Mouse (Mus musculus): Measurements from ENCODE around the gene Ubald2. TPM values are rescaled to one million over a fixed set of nuclear protein-coding genes. Genes with fewer than 3 reads are reported as not detected.

Ubald2 gene
- total and polyA plus RNA-seq, 2 experiments from 2014 or later: 32.3 to 48.3 TPM

GRCm38 (mm10) chr11:116388841-116389480 lies 44.9 kb upstream of the Ubald2 start:
- 64% methylated on average over 14 of the region's 14 CpGs for WGBS
- Histone ChIP-seq H3K4me2 (ENCODE audit: low read depth, low read length) (peak overlapping the region; percentile 7; the same call in 1 of the 2 replicates), H3K36me3 (replicated peaks; ENCODE audit: control insufficient read depth, insufficient read depth, low read length) (no peaks in the 10 kb centered on the region), H3K4me1 (ENCODE audit: control insufficient read depth, insufficient read depth) (0 out of 2 replicates have a peak, but pooled peaks cover 13% of the 10 kb centered on the region), H3K4me3 (ENCODE audit: low read depth, low read length) (no peak overlapping the region), H3K9ac (replicated peaks; ENCODE audit: low read depth, low read length) (no peak overlapping the region), H3K9me3 (replicated peaks; ENCODE audit: control insufficient read depth, low read length) (no peaks in the 10 kb centered on the region), H3K27me3 (ENCODE audit: control insufficient read depth, insufficient read depth, low read length) (no peaks in the 10 kb centered on the region), H3K27ac (ENCODE audit: low read depth) (peak overlapping the region; percentile 65)
- no peak for DNase-seq (ENCODE audit: low spot score)
- TF ChIP-seq CTCF (IDR thresholded peaks at IDR 0.05; ENCODE audit: low read depth): peak; percentile 18; the same call in 1 of the 2 replicates
- TF ChIP-seq EP300 (IDR thresholded peaks at IDR 0.05; ENCODE audit: low read depth): no peak
- peak; percentile 55 for ATAC-seq (ENCODE audit: insufficient read depth, low read depth)

GRCm38 (mm10) chr11:116394769-116395168 lies 39.1 kb upstream of the Ubald2 start:
- ATAC-seq (ENCODE audit: insufficient read depth, low read depth): no peak
- H3K27ac ChIP-seq (ENCODE audit: low read depth): peak overlapping the region; percentile 5; the same call in 1 of the 2 replicates
- 62% methylated on average over 4 of the region's 4 CpGs for whole genome bisulfite sequencing

GRCm38 (mm10) chr11:116396276-116396933 lies 37.5 kb upstream of the Ubald2 start:
- Histone ChIP-seq H3K27me3 (ENCODE audit: control insufficient read depth, insufficient read depth, low read length) (no peaks in the 10 kb centered on the region), H3K4me2 (ENCODE audit: low read depth, low read length) (no peak overlapping the region), H3K9me3 (replicated peaks; ENCODE audit: control insufficient read depth, low read length) (no peaks in the 10 kb centered on the region), H3K9ac (replicated peaks; ENCODE audit: low read depth, low read length) (no peak overlapping the region), H3K4me1 (ENCODE audit: control insufficient read depth, insufficient read depth) (no peaks in the 10 kb centered on the region), H3K27ac (ENCODE audit: low read depth) (no peak overlapping the region; the same call in 1 of the 2 replicates), H3K4me3 (ENCODE audit: low read depth, low read length) (no peak overlapping the region), H3K36me3 (replicated peaks; ENCODE audit: control insufficient read depth, insufficient read depth, low read length) (no peaks in the 10 kb centered on the region)
- no peak for ATAC-seq (ENCODE audit: insufficient read depth, low read depth)
- TF ChIP-seq EP300 (IDR thresholded peaks at IDR 0.05; ENCODE audit: low read depth) (no peak), CTCF (IDR thresholded peaks at IDR 0.05; ENCODE audit: low read depth) (no peak)
- WGBS: 84% methylated on average over 11 of the region's 11 CpGs
- no peak for DNase-seq (ENCODE audit: low spot score)

More at GRCm38 (mm10) chr11:116394769-116395168, 39.1 kb upstream of the Ubald2 start:
- Histone ChIP-seq H3K4me2 (ENCODE audit: low read depth, low read length) (peak overlapping the region; percentile 10; the same call in 1 of the 2 replicates), H3K36me3 (replicated peaks; ENCODE audit: control insufficient read depth, insufficient read depth, low read length) (no peaks in the 10 kb centered on the region), H3K27me3 (ENCODE audit: control insufficient read depth, insufficient read depth, low read length) (no peaks in the 10 kb centered on the region), H3K4me1 (ENCODE audit: control insufficient read depth, insufficient read depth) (no peaks in the 10 kb centered on the region), H3K4me3 (ENCODE audit: low read depth, low read length) (no peak overlapping the region), H3K9me3 (replicated peaks; ENCODE audit: control insufficient read depth, low read length) (no peaks in the 10 kb centered on the region), H3K9ac (replicated peaks; ENCODE audit: low read depth, low read length) (no peak overlapping the region)
- no peak for DNase-seq (ENCODE audit: low spot score)
- TF ChIP-seq CTCF (IDR thresholded peaks at IDR 0.05; ENCODE audit: low read depth) (no peak), EP300 (IDR thresholded peaks at IDR 0.05; ENCODE audit: low read depth) (no peak)

- H3K4me1 ChIP-seq (ENCODE audit: control insufficient read depth, insufficient read depth): no peaks in the 10 kb centered on the region
- no peak overlapping the region for H3K4me3 ChIP-seq (ENCODE audit: low read depth, low read length)
- no peak overlapping the region for H3K27ac ChIP-seq (ENCODE audit: low read depth)
- H3K9ac ChIP-seq (replicated peaks; ENCODE audit: low read depth, low read length): no peak overlapping the region
- TF ChIP-seq EP300 (IDR thresholded peaks at IDR 0.05; ENCODE audit: low read depth) (no peak), CTCF (IDR thresholded peaks at IDR 0.05; ENCODE audit: low read depth) (no peak)
- H3K4me2 ChIP-seq (ENCODE audit: low read depth, low read length): no peak overlapping the region
- H3K9me3 ChIP-seq (replicated peaks; ENCODE audit: control insufficient read depth, low read length): no peaks in the 10 kb centered on the region
- no peaks in the 10 kb centered on the region for H3K36me3 ChIP-seq (replicated peaks; ENCODE audit: control insufficient read depth, insufficient read depth, low read length)
- WGBS: 94% methylated on average over 3 of the region's 3 CpGs
- ATAC-seq (ENCODE audit: insufficient read depth, low read depth) (no peak; the same call in 1 of the 2 replicates), DNase-seq (ENCODE audit: low spot score) (no peak)
- no peaks in the 10 kb centered on the region for H3K27me3 ChIP-seq (ENCODE audit: control insufficient read depth, insufficient read depth, low read length)
Measured at GRCm38 (mm10) chr11:116396934-116397330, 37.0 kb upstream of the Ubald2 start.

GRCm38 (mm10) chr11:116397517-116398347 lies 36.2 kb upstream of the Ubald2 start:
- 44% methylated on average over 8 of the region's 8 CpGs for WGBS
- no peak overlapping the region for H3K27ac ChIP-seq (ENCODE audit: low read depth)

More at GRCm38 (mm10) chr11:116397517-116398347, 36.2 kb upstream of the Ubald2 start:
- TF ChIP-seq EP300 (IDR thresholded peaks at IDR 0.05; ENCODE audit: low read depth) (no peak), CTCF (IDR thresholded peaks at IDR 0.05; ENCODE audit: low read depth) (no peak)
- no peak overlapping the region for H3K4me3 ChIP-seq (ENCODE audit: low read depth, low read length)
- no peaks in the 10 kb centered on the region for H3K9me3 ChIP-seq (replicated peaks; ENCODE audit: control insufficient read depth, low read length)
- H3K4me2 ChIP-seq (ENCODE audit: low read depth, low read length): no peak overlapping the region
- no peak for ATAC-seq (ENCODE audit: insufficient read depth, low read depth)
- no peaks in the 10 kb centered on the region for H3K4me1 ChIP-seq (ENCODE audit: control insufficient read depth, insufficient read depth)
- no peaks in the 10 kb centered on the region for H3K36me3 ChIP-seq (replicated peaks; ENCODE audit: control insufficient read depth, insufficient read depth, low read length)
- H3K9ac ChIP-seq (replicated peaks; ENCODE audit: low read depth, low read length): no peak overlapping the region
- no peaks in the 10 kb centered on the region for H3K27me3 ChIP-seq (ENCODE audit: control insufficient read depth, insufficient read depth, low read length)
- no peak for DNase-seq (ENCODE audit: low spot score)

Data from heart, postnatal 0 days (tissue).